Mouse (Mus musculus) heart, adult 2 months (tissue): ENCODE data around the gene Tnfrsf17.

Experiments used
- CTCF ChIP-seq: fragments of 200-600 bp; IDR thresholded peaks from 2 replicates; pipeline ENCODE4 v1.8.1; 2022; ENCODE audit warnings: antibody characterized with exemption, mild to moderate bottlenecking, moderate library complexity
- POLR2A ChIP-seq: fragments of 200-500 bp; IDR thresholded peaks from 2 replicates; pipeline ENCODE4 v1.6.1; 2011; ENCODE audit warnings: mild to moderate bottlenecking, low read depth, low read length, control low read depth; ENCODE audit not compliant: insufficient read depth

DNA sequence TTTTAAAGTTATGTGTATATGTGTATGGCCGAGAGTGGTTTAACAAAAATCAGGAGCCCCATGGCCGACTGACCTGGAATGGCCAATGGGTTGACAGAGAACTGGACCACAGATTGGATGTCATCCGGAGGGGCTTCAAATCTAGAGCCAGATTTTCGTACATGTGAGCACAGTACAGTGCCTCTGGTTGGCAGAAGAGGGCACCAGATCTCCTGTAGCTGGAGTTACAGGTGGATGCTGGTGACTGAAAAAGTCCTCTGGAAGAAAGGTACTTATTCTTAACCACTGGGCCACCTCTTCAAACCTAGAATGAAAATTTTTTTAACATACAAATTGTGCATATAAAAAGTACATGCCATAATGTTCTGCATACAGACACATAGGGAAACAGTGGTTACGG lies 3.1 kb downstream of the Tnfrsf17 start:
- TF ChIP-seq POLR2A (no peak), CTCF (peak; percentile 32)
